Mouse (Mus musculus) bone marrow macrophage, adult 2 months (primary cell): ENCODE results near the gene Palm3. TPM values are rescaled to one million over a fixed set of nuclear protein-coding genes. Genes with fewer than 3 reads are reported as not detected.
"Not testable (repeated sequence)": the region's sequence is repeated elsewhere in the genome, so short reads cannot be mapped to it uniquely, and the experiment has no call there.

Experiments
- H3K27ac ChIP-seq: 2 replicates; pipeline ENCODE4 v1.5.1; 2012; ENCODE audit warnings: low read depth, low read length; ENCODE audit not compliant: insufficient read depth
- H3K4me1 ChIP-seq: 2 replicates; pipeline ENCODE4 v1.6.1; 2012; ENCODE audit warnings: low read length; ENCODE audit not compliant: control insufficient read depth, insufficient read depth
- H3K4me3 ChIP-seq: 2 replicates; pipeline ENCODE4 v1.5.1; 2012; ENCODE audit warnings: mild to moderate bottlenecking, low read length, moderate library complexity; ENCODE audit not compliant: insufficient read depth
- CTCF ChIP-seq: IDR thresholded peaks from 2 replicates; pipeline ENCODE4 v1.5.1; 2012; ENCODE audit warnings: low read depth, mild to moderate bottlenecking, low read length, moderate library complexity
- POLR2A ChIP-seq: IDR thresholded peaks from 2 replicates; pipeline ENCODE4 v1.6.1; 2012; ENCODE audit warnings: mild to moderate bottlenecking, low read depth, low read length, borderline replicate concordance
- polyA plus RNA-seq: library from polyadenylated mRNA; stranded (reverse); fragments of >200 nt; gene quantifications from 2 replicates; pipeline ENCODE4 v1.2.4, GENCODE M21; 2012; ENCODE audit not compliant: missing spikeins, insufficient read depth, insufficient read length

Palm3 gene
- polyA plus RNA-seq, 1 experiment = not detected

DNA sequence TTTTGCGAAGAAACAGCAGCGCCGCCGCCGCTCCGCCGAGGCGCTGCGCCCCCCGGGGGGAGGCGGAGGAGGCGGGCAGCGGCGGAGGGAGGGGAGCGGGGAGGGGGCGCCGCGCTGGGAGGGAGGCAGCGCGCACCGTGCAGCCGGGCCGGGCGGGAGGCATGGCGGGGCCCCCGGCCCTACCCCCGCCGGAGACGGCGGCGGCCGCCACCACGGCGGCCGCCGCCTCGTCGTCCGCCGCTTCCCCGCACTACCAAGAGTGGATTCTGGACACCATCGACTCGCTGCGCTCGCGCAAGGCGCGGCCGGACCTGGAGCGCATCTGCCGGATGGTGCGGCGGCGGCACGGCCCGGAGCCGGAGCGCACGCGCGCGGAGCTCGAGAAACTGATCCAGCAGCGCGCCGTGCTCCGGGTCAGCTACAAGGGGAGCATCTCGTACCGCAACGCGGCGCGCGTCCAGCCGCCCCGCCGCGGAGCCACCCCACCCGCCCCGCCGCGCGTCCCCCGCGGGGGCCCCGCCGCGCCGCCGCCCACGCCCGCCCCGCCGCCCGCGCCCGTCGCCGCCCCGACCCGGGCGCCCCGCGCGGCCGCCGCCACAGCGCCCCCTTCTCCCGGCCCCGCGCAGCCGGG lies 23.6 kb upstream of the Palm3 start, which contains the start of gene Samd1:
Gene Samd1, plus strand, starts transcription at position 162 of the 631 bp plus-strand sequence.
- H3K27ac ChIP-seq = peak within 1 kb of the TSS; percentile 77
- TF ChIP-seq POLR2A (no peak), CTCF (no peak)
- H3K4me3 ChIP-seq = peak within 1 kb of the TSS; percentile 76
- H3K4me1 ChIP-seq = peaks cover 21% of the 10 kb centered on the region

DNA sequence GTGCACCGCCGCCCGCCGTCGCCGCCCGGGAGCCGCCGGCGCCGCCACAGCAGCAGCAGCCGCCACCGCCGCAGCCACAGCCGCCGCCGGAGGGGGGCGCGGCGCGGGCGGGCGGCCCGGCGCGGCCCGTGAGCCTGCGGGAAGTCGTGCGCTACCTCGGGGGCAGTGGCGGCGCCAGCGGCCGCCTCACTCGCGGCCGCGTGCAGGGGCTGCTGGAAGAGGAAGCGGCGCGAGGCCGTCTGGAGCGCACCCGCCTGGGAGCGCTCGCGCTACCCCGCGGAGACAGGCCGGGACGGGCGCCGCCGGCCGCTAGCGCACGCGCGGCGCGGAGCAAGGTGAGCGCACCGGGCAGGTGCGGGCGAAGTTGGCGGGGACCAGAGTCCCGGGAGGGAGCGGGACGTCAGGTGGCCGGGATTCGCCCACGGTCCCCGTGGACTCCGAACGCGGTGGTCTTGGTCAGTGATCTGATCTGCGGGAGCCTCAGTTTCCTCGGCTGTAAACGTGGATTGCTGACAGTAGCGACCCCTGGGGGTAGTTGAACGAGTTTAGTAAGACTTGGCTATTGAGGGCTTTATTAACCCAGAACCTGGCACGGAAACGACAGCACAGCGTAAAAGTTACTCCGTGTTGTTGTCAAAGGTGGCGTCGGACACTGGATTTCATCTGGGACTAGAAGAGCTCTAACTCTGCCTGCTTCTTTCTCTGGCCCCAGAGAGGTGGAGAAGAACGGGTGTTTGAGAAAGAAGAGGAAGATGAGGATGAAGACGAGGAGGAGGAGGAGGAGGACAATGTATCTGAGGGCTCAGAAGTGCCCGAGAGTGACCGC lies 22.8 kb upstream of the Palm3 start:
- Histone ChIP-seq H3K4me1 (peaks cover 23% of the 10 kb centered on the region), H3K4me3 (peak overlapping the region; percentile 67), H3K27ac (peak overlapping the region; percentile 55)
- TF ChIP-seq POLR2A (no peak), CTCF (no peak; the same call in 1 of the 2 replicates)

DNA sequence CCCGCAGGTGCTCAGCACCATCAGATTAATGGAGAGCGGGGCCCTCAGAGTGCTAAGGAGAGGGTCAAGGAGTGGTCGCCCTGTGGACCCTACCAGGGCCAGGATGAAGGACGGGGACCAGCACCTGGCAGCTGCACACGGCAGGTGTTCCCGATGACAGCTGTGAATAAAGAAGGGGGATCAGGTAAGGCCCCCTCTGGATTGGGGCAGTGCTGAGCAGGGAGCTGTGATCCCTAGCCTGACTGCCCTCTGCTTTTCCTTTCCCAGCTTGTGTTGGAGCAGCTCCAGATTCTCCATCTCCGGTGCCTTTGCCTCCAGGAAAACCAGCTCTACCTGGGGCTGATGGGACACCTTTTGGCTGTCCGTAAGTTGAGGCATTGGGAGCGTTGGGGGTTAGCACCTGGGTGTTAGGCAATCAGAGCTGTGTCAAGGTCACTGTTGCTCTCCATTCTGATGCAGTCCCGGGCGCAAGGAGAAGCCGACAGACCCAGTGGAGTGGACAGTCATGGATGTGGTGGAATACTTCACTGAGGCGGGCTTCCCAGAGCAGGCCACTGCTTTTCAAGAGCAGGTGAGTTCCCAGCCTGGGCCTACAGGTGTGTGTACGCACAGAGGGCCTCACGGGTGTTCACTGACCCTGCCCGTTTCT lies 22.1 kb upstream of the Palm3 start:
- TF ChIP-seq POLR2A = no peak
- no peak overlapping the region for H3K27ac ChIP-seq
- H3K4me1 ChIP-seq = peaks cover 20% of the 10 kb centered on the region
- peak overlapping the region; percentile 67 for H3K4me3 ChIP-seq

DNA sequence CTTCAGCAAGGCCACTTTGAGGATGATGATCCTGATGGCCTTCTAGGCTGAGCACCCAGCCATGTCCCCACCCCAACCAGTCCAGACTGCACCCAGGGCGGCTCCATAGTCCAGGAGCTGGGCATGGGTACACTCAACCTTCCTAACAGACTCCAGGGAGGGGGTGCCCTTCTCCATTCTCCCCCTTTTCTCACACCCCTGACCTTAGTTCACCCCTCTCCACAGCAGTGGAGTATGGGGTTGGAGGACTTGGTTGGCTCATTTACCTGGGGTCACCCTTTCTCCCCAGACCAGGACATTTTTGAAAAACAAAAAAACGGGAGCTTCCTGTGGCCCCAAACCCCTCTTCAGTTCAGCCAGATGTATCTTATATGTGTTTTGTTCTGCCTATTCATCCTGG lies 21.4 kb upstream of the Palm3 start:
- Histone ChIP-seq H3K4me1 (peaks cover 14% of the 10 kb centered on the region), H3K27ac (no peak overlapping the region), H3K4me3 (no peak overlapping the region)
- no peak for TF ChIP-seq CTCF
- no peak for TF ChIP-seq POLR2A

DNA sequence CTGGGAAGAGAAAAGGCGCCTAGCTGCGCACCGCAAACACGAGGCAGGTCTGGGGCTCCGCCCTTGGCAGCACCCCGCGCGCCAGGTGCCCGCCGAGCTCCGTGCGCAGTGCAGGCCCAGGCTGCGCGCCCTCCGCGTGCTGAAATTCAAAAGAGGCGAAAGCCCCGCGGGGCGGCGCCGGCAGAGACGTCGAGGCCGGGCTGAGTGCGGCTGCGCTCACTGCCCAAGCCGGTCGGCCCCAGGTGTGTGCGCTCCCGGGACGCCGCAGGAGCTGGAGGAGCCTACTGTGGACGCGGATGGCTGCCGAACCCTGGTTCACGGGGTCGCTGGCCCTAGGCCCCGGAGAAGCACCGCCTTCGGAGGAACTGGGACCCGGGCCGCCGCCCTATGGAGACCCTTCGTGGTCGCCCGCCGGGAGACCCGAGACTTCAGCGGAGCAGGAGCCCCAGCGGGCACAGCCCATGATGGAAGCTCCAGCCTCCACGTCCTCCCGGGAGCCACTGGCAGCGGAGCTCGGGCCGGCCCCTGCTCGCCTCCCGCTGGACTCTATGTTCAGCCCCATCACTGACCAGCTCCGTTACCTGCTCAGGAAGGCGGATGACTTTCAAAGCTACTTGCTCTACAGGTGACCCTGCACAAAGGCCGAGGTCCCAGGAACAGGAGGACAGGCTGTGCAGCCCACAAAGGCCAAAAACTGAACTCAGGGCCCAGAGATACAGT lies 19.8 kb upstream of the Palm3 start, which contains the start of gene 1700067K01Rik:
Gene 1700067K01Rik, plus strand, starts transcription at position 222 of the 720 bp plus-strand sequence.
- TF ChIP-seq POLR2A (no peak), CTCF (no peak)
- Histone ChIP-seq H3K4me3 (no peak within 1 kb of the TSS), H3K4me1 (peaks cover 21% of the 10 kb centered on the region)

DNA sequence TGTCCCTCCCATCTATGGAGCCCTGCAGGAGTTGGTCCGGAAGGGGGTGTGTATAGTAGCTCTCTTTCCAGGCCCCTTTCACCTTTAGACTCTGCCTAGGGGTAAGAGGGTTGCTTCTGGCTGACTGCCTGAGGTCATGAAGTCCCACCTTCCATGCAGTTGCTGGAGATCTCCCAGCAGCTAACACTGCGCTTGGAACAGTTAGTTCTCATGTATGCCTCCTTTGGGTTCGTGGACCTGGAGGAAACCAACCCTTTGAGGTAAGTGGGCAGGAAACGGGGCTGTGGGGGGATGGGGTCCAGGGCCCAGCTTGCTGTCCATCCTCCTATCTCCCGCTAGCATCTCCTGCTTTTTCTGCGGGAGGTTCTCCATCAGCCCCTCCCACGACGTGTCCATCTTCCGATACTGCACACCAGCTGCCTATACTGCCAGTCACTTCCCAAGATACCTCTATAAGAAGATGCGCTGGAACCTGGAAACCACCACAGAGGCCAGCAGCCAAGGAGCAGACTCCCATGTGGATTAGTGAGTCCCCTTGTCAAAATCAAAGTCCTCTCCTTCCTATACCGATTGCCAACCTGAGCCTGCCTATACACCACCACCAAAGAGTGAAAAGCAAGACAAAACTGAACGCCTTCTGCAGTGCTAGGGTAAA lies 18.2 kb upstream of the Palm3 start:
- TF ChIP-seq POLR2A (no peak), CTCF (no peak)
- no peak overlapping the region for H3K4me3 ChIP-seq
- peaks cover 21% of the 10 kb centered on the region for H3K4me1 ChIP-seq
- H3K27ac ChIP-seq = no peak overlapping the region

More for the DNA sequence above, 19.8 kb upstream of the Palm3 start, which contains the start of gene 1700067K01Rik:
- H3K27ac ChIP-seq = no peak within 1 kb of the TSS

DNA sequence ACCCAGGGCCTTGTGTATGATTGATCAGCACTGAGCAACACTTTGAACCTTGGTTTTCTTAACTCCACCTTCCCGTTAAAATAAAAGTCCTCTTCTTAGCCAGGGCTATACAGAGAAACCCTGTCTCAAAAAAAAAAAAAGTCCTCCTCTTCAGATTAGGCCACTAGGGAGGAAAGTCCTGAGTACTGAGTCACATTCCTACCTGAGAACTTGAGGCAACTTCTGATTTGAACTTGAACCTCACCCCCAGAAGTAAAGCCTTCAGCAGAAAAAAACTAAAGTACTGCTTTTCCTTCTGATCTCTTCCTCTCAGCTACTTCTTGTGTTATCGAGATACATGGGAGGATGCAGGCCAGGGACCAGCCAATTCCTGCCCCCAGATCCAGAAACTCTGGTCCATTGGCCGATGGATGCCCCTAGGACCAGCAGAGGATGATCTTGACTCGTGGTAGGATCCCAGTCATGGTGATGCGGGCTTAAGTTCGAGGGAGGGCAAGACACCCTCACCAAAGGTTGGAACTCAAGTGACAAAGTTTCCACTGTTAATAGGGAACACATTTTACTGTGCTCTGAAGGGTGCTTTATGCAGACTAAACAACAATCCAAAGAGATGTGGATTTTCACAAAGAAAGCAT lies 17.5 kb upstream of the Palm3 start:
- Histone ChIP-seq H3K4me3 (peak overlapping the region; percentile 69), H3K4me1 (peaks cover 21% of the 10 kb centered on the region), H3K27ac (peak overlapping the region; percentile 75; the same call in 1 of the 2 replicates)
- no peak for TF ChIP-seq CTCF
- TF ChIP-seq POLR2A = no peak

DNA sequence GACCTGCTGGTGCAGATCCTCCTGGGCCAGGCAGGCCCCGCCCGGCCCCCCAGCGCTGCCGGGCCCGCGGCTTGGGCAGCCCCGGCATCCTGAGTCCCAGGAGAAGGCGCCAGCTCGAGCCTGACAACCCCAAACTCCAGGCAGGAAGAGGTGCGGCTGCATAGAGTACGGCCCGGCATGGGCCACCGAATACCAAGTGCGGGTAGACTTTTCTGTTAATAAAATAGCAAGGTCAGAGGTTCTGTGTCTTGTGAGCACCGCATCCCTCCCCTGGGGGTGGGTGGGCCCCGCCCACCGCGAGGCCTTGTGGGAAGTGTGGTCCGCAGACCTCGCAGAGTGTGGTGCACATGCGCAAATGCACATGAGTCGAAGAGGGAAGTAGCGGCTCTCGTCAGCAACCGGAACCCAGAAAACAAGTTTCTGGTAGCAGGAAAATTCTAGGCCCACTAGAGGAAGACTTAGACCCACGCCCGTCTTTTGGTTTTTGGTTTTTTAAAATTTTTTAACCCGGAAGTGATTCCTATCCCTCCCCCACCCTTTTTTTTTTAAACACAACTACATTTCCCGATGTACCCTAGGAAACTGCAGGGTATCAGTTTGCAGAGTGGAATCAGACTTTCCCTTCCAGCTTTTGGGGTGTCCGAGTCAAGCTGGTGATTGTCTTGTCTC lies 16.6 kb upstream of the Palm3 start:
- TF ChIP-seq POLR2A (0 out of 2 replicates have a peak, but pooled peaks have one; percentile 50), CTCF (no peak)
- peak overlapping the region; percentile 69 for H3K4me3 ChIP-seq
- H3K4me1 ChIP-seq = peaks cover 17% of the 10 kb centered on the region
- peak overlapping the region; percentile 95 for H3K27ac ChIP-seq

DNA sequence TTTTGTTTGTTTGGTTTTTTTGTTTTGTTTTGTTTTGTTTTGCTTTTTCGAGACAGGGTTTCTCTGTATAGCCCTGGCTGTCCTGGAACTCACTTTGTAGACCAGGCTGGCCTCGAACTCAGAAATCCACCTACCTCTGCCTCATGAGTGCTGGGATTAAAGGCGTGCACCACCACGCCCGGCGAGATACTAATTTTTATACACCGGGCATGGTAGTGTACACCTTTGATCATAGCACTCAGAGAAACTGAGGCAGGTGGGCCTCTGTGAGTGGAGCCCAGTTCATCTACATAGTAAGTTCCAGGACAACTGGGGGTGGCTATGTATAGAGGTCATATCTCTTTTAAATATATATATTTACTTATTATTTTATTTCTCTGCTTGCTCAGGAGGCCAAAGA lies 15.8 kb upstream of the Palm3 start:
- not testable (repeated sequence) for H3K4me3 ChIP-seq
- peaks cover 17% of the 10 kb centered on the region for H3K4me1 ChIP-seq
- H3K27ac ChIP-seq = peak overlapping the region; percentile 95
